Mouse (Mus musculus) gastrocnemius, postnatal 4 days (tissue): ENCODE data around the gene Nom1. TPM values are rescaled to one million over a fixed set of nuclear protein-coding genes. Genes with fewer than 3 reads are reported as not detected.
A peak's percentile ranks its signal among the peaks of the same experiment; 100 is the strongest.

Experiments
- DNase-seq, 2 experiments: peaks; one replicate each; pipeline ENCODE4 v3.0.0; 2021 to 2022; ENCODE audit warnings: low spot score in 2 of 2, mixed read lengths in 2 of 2
- total RNA-seq, 2 experiments: library from RNA; stranded (reverse); gene quantifications; 2 replicates each; pipeline ENCODE4 v1.2.3; 2021

Nom1 gene
- total RNA-seq, 2 experiments from 2014 or later, result 19.1 to 23.3 TPM

- DNase-seq, result no peak
Observed at GRCm38 (mm10) chr5:29470271-29470670, 35.8 kb downstream of the Nom1 start.

- no peak for DNase-seq
Observed at GRCm38 (mm10) chr5:29470851-29471394, 36.5 kb downstream of the Nom1 start.

- no peak for DNase-seq
Observed at GRCm38 (mm10) chr5:29471396-29471795, 36.9 kb downstream of the Nom1 start.

- no peak for DNase-seq
Observed at GRCm38 (mm10) chr5:29471855-29472665, 37.6 kb downstream of the Nom1 start.

- DNase-seq, result no peak
Observed at GRCm38 (mm10) chr5:29473551-29474245, 39.2 kb downstream of the Nom1 start.

- DNase-seq, result no peak
Observed at GRCm38 (mm10) chr5:29474246-29474960, 39.9 kb downstream of the Nom1 start.

GRCm38 (mm10) chr5:29475041-29475440 lies 40.6 kb downstream of the Nom1 start:
- no peak for DNase-seq

GRCm38 (mm10) chr5:29475556-29475955 lies 41.1 kb downstream of the Nom1 start:
- no peak for DNase-seq

- DNase-seq, result no peak
Observed at GRCm38 (mm10) chr5:29476021-29476420, 41.6 kb downstream of the Nom1 start.

- no peak for DNase-seq
Observed at GRCm38 (mm10) chr5:29477474-29478207, 43.2 kb downstream of the Nom1 start.

GRCm38 (mm10) chr5:29478208-29479197 lies 44.0 kb downstream of the Nom1 start, which contains the start of gene Mnx1:
Gene Mnx1, minus strand, starts transcription at chr5:29478470.
- no peak for DNase-seq

GRCm38 (mm10) chr5:29479198-29479593 lies 44.7 kb downstream of the Nom1 start:
- peak in 1 of 2 experiments; percentile 32 for DNase-seq

- DNase-seq, result no peak
Observed at GRCm38 (mm10) chr5:29483801-29484200, 49.3 kb downstream of the Nom1 start.

- DNase-seq, result no peak
Observed at GRCm38 (mm10) chr5:29484965-29485940, 50.8 kb downstream of the Nom1 start.

GRCm38 (mm10) chr5:29485941-29486320 lies 51.5 kb downstream of the Nom1 start:
- no peak for DNase-seq

GRCm38 (mm10) chr5:29487321-29487720 lies 52.9 kb downstream of the Nom1 start:
- DNase-seq, result no peak

- no peak for DNase-seq
Observed at GRCm38 (mm10) chr5:29507013-29507412, 72.5 kb downstream of the Nom1 start.
